Comparison of ENCODE assay signal across 8 mouse cellular contexts in genomic region chr11:5837251-5838246, GRCm38 (mm10). TPM values are rescaled to one million over a fixed set of nuclear protein-coding genes. Genes with fewer than 3 reads are reported as not detected.
A peak's percentile ranks its signal among the peaks of the same experiment; 100 is the strongest.
DNase-seq lines count a peak whose midpoint lies in the region; ATAC-seq and TF ChIP-seq lines count a peak whose summit lies in the region.

TSS of gene Polm (minus strand) at chr11:5838016.

- no peaks in the 10 kb centered on the region for H3K27me3 ChIP-seq in forebrain, embryonic 15.5 days

- peaks cover 15% of the 10 kb centered on the region for H3K36me3 ChIP-seq in ES-E14 (ENCODE audit: control insufficient read depth, insufficient read depth, low read length, poor library complexity, severe bottlenecking)
- peaks cover 4% of the 10 kb centered on the region; the same call in 1 of the 2 replicates for H3K36me3 ChIP-seq in forebrain, embryonic 15.5 days

- H3K4me3 ChIP-seq in ES-E14 (ENCODE audit: insufficient read depth in 1 of 2, low read depth in 1 of 2, low read length in 2 of 2, poor library complexity in 1 of 2, severe bottlenecking in 1 of 2) = peak within 1 kb of the TSS; percentile 80 to 82
- H3K4me3 ChIP-seq in forebrain, embryonic 15.5 days = peak within 1 kb of the TSS; percentile 77
- H3K4me3 ChIP-seq in lung, adult 2 months (replicated peaks; ENCODE audit: extremely low read depth, low read depth, low read length) = peak within 1 kb of the TSS; percentile 74

- H3K9me3 ChIP-seq in ES-E14 (ENCODE audit: control insufficient read depth, insufficient read depth, low read depth, low read length) = peaks cover 4% of the 10 kb centered on the region
- H3K9me3 ChIP-seq in forebrain, embryonic 15.5 days = no peaks in the 10 kb centered on the region

- peak within 1 kb of the TSS; percentile 41 for H3K27ac ChIP-seq in ES-E14 (ENCODE audit: insufficient read depth, low read depth, low read length, poor library complexity, severe bottlenecking)
- H3K27ac ChIP-seq in forebrain, embryonic 15.5 days (replicated peaks) = peak within 1 kb of the TSS; percentile 81

- TF ChIP-seq POLR2A in lung, adult 2 months (IDR thresholded peaks at IDR 0.05; ENCODE audit: borderline replicate concordance, extremely low read depth, low read depth, low read length) = peak; percentile 76; the same call in 1 of the 2 replicates

- under 1% methylated on average over 63 of the region's 63 CpGs for WGBS in forebrain, embryonic 15.5 days
- under 1% methylated on average over 63 of the region's 63 CpGs for WGBS in lung, adult 2 months

- H3K4me1 ChIP-seq in ES-E14 (ENCODE audit: control insufficient read depth in 2 of 2, insufficient read depth in 2 of 2, low read length in 2 of 2, poor library complexity in 1 of 2) = peaks cover 0 to 8% of the 10 kb centered on the region in 2 experiments; a peak in 1 of 4 replicates
- peaks cover 8% of the 10 kb centered on the region for H3K4me1 ChIP-seq in forebrain, embryonic 15.5 days
- H3K4me1 ChIP-seq in lung, adult 2 months (ENCODE audit: control insufficient read depth, insufficient read depth, low read length) = no peaks in the 10 kb centered on the region

- peak; percentile 97 for DNase-seq in ES-E14 (ENCODE audit: low read depth, low spot score)
- DNase-seq in cerebellum, adult 11-12 months = peak; percentile 94
- DNase-seq in heart, postnatal 25 days (ENCODE audit: low spot score) = peak; percentile 87
- peak; percentile 82 to 90 for DNase-seq in layer of hippocampus, adult 18-20 months (ENCODE audit: low spot score in 2 of 2)
- DNase-seq in lung, adult 2 months = peak; percentile 93
- peak; percentile 70 to 84 for DNase-seq in thymus, adult 18-20 months

- intact Hi-C loops in heart, postnatal 25 days (cut with DNase I) = loop anchor here (2.0 to 5.0 kb wide), 3 partner anchors 40 to 50 kb away; partner anchors contain the start of genes Dbnl and Pold2

- peak within 1 kb of the TSS; percentile 90 for H3K4me2 ChIP-seq in forebrain, embryonic 15.5 days (replicated peaks)

- H3K9ac ChIP-seq in ES-E14 (ENCODE audit: insufficient read depth, low read depth, low read length, poor library complexity, severe bottlenecking) = peak within 1 kb of the TSS; percentile 91
- peak within 1 kb of the TSS; percentile 76 for H3K9ac ChIP-seq in forebrain, embryonic 15.5 days (replicated peaks)

- peak; percentile 72 for TF ChIP-seq CTCF in lung, adult 2 months (IDR thresholded peaks at IDR 0.05; ENCODE audit: insufficient read depth, low read length)

- ATAC-seq in forebrain, embryonic 15.5 days (replicated peaks) = peak; percentile 97
- peak; percentile 77 for ATAC-seq in neutrophil, adult 5-6 weeks (ENCODE audit: extremely low read depth, insufficient number of reproducible peaks, low FRiP score, poor library complexity, severe bottlenecking)

- in situ Hi-C loops in ES-E14 (cut with MboI; ENCODE audit: low sequenced_read_pairs in 2 of 2, unreplicated experiment in 2 of 2) = no loop called here

TF ChIP-seq in ES-E14, 5 proteins besides CTCF, POLR2A, EP300 and RAD21:
- TF ChIP-seq HCFC1 (IDR thresholded peaks at IDR 0.05; ENCODE audit: borderline replicate concordance, insufficient read depth, low read length) (no peak; the same call in 1 of the 2 replicates), CHD2 (IDR thresholded peaks at IDR 0.05; ENCODE audit: low read depth, low read length) (no peak), ZNF384 (IDR thresholded peaks at IDR 0.05; ENCODE audit: low read depth, low read length) (no peak), MAFK (IDR thresholded peaks at IDR 0.05; ENCODE audit: insufficient read depth, low read depth, low read length) (no peak), ZC3H11A (IDR thresholded peaks at IDR 0.05; ENCODE audit: borderline replicate concordance, low read depth, low read length) (peak; percentile 5; the same call in 1 of the 2 replicates)

RNA-seq across cellular contexts. Expression of gene Polm, which starts in this region (rescaled TPM):
- 6.7 and 12.2 TPM in 2 replicates for total RNA-seq in ES-E14 (2012; rRNA removed)
- 7.0 TPM in 2 replicates for polyA plus RNA-seq in forebrain, embryonic 15.5 days (2015; fragmentation: Nextera tagmentation; extraction: Ambion mirVana)
- total RNA-seq in heart, postnatal 25 days (2021) = 1 to 10 TPM; 3.0 to 3.6 TPM
- total RNA-seq in layer of hippocampus, adult 18-20 months (2021) = 10 to 100 TPM in 1 of 2 experiments, 1 to 10 TPM in 1; 9.6 to 11.0 TPM
- 28.1 and 34.2 TPM in 2 replicates for polyA plus RNA-seq in lung, adult 2 months (2012; rRNA removed)
- 23.3 and 26.3 TPM in 2 replicates for total RNA-seq in neutrophil, adult 5-6 weeks (2017)

Comparison
In these comparisons a context has a peak if more than half of its experiments do, and no peak if none do; other contexts are left out.
1. Peak in every context shown above with its lines: DNase-seq, ATAC-seq, H3K4me3 ChIP-seq and H3K27ac ChIP-seq.